Mouse (Mus musculus) regulatory T cell (primary cell): ENCODE measurements around the gene Med27.

Source experiments
- in situ Hi-C: fragments of 300-600 bp; cut with MboI, MseI; formaldehyde crosslinking; loops from one replicate; pipeline ENCODE4 v1.15.1; 2025; ENCODE audit warnings: high pct_unique_total_duplicates

Med27 gene

GRCm38 (mm10) chr2:29516621-29517170 is 170.1 kb downstream of the Med27 start:
- in situ Hi-C loops = no loop called here

GRCm38 (mm10) chr2:29519402-29519801 is 172.8 kb downstream of the Med27 start:
- in situ Hi-C loops = no loop called here

DNA sequence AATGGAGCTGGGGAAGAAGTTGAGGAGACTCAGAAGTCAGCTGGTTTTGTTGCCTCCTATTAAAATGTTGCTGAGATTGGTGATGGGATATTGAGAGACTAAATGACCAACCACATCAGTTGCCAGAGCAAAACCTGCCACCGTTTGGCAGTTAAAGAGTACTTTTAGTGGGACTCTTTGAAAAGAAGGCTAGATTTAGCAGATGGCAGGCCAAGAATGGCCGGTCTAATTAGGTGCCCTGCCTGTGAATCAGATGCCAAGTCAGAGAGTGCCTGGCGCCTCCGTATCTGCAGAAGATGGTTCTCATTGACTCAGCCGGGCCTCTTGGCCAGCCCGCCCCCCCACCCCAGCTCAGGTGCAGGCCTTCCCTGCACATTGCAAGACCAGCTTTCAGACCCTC is 173.6 kb downstream of the Med27 start:
- in situ Hi-C loops = no loop called here

DNA sequence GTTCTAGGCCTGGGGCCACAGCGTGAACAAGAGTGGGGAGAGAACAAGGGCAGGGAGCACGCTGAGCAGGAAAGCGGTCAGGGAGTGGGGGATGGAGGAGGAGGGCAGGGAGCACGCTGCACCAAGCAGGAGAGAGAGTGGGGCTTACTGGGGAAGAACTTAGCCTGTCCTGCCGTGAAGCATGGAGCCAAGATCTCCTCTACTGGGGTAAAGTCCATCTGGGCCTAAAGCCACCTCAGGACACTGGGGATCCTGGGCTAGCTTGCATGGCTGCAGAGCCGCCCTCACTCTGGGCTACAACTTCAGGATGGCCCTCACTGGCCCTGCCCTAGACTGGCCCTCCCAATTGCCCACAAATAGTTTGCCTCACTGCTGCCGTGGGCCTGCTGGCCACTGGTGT is 174.9 kb downstream of the Med27 start:
- in situ Hi-C loops = no loop called here

DNA sequence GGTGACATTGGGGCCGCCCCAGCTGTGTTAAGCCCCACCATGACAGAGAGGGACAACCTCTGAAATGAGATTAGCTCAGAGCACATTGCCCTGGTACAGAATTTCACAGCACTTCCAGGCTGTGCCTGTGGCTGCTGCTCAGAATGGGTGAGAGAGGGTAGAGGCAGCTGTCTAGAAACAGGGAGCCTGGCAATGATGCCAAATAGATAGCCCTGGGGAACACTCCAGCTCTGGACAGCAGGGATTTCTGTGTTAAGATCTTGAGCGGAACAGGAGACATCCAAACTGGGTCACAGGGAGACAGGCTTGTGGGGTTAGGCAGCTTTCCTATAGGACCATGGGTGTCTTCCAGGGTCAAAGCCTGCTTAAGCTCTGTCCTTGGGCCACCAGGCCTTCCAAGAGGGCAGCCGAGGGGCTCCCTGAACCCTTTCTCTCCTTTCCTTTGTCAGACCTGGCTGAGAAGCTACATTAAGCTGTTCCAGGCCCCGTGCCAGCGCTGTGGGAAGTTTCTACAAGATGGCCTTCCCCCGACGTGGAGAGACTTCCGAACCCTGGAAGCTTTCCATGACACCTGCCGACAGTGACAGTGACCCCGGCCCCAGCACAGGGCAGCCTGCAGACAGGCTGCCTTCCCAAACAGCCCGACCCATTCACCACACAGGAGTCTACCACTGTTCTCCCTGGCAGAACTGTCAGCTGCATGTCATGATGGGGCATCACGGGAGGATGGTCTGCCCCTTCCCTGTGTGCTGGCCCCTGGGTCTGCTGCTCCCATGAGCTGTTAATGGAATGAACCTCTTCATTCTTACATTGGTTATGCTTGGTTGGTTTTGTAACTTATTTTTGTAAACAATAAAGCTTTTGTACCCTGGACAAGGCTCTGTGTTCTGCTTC is 177.5 kb downstream of the Med27 start:
- in situ Hi-C loops = no loop called here

- in situ Hi-C loops = loop anchor here (25.0 kb wide), 1 partner anchor 1812 kb away; no protein-coding TSS in a partner anchor
Observed at GRCm38 (mm10) chr2:29525273-29525805, 178.7 kb downstream of the Med27 start.

- in situ Hi-C loops = loop anchor here (25.0 kb wide), 1 partner anchor 1811 kb away; no protein-coding TSS in a partner anchor
Observed at GRCm38 (mm10) chr2:29526266-29526665, 179.6 kb downstream of the Med27 start.

- in situ Hi-C loops = loop anchor here (25.0 kb wide), 1 partner anchor 1810 kb away; no protein-coding TSS in a partner anchor
Observed at GRCm38 (mm10) chr2:29527480-29527879, 180.9 kb downstream of the Med27 start.

DNA sequence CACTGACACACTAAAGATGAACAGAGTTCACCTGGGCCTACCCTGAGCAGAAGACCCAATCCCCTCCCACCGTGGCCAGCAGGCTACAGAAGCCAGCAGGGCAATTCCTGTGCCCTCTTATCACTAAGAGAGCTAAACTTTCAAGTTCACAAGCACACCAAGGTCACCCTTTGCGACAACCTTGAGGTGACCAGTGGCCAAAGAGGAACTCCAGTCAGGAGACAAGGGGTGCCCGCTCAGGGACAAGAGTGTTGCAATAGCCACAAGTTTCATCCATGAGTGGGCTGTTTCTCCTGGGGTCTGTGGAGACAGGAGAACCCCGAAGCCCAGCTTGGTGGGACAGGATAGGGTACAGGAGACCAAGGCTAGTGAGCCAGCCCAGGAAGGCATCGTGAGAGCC is 182.2 kb downstream of the Med27 start:
- in situ Hi-C loops = loop anchor here (25.0 kb wide), 1 partner anchor 1808 kb away; no protein-coding TSS in a partner anchor

DNA sequence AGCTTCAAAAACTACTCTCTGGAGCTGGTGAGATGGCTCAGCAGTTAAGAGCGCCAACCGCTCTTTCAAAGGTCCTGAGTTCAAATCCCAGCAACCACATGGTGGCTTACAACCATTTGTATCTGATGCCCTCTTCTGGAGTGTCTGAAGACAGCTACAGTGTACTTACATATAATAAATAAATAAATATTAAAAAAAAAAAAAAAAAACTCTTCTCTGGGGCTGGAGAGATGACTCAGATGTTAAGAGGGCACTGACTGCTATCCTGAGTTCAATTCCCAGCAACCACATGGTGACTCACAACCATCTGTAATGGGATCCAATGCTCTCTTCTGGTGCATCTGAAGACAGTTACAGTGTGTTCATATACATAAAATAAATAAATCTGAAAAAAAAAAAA is 183.2 kb downstream of the Med27 start:
- in situ Hi-C loops = loop anchor here (25.0 kb wide), 1 partner anchor 1808 kb away; no protein-coding TSS in a partner anchor

GRCm38 (mm10) chr2:29532173-29532572 is 185.6 kb downstream of the Med27 start:
- in situ Hi-C loops = loop anchor here (25.0 kb wide), 1 partner anchor 1805 kb away; no protein-coding TSS in a partner anchor

- in situ Hi-C loops = loop anchor here (25.0 kb wide), 1 partner anchor 1804 kb away; no protein-coding TSS in a partner anchor
Observed at GRCm38 (mm10) chr2:29532921-29533320, 186.3 kb downstream of the Med27 start.

GRCm38 (mm10) chr2:29535566-29536244 is 189.1 kb downstream of the Med27 start:
- in situ Hi-C loops = loop anchor here (25.0 kb wide), 1 partner anchor 1802 kb away; no protein-coding TSS in a partner anchor

DNA sequence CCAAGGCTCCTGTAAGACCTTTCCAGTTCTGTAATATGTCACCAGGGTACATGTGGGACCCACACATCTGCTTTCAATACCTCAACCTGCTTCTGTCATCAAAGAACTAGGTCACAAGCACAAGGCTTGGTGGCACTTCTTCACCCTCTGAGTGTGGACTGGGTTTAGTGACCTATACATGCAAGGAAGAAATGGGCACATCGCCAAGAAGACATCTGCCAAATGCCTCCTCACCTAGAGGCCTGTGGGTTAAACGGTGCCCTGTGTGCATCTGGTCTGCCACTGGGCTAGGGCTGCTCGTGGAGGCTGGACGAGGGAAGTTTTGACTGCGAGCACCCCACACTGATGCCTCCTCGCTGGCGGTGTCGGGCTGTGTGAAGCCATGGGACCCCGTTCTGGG is 189.9 kb downstream of the Med27 start:
- in situ Hi-C loops = loop anchor here (25.0 kb wide), 1 partner anchor 1801 kb away; no protein-coding TSS in a partner anchor

DNA sequence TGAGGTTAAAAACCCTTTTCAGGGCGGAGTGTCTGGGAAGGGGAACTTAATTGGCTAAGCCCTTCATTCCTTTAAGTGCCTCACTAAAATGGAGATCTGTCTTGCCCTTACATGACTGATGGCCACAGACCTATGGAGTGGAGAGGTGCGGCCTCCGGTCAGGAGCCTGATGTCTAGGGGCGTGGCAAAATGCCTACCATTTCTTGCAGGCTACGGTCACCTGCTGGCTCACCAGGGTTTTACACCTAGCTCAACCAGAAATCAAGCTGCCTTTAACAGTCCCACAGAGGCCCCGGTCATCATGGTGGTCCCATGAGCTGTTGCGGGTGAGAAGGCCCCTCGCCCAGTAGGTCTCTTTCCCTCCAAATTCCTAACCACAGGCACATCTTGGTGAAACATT is 190.7 kb downstream of the Med27 start:
- in situ Hi-C loops = loop anchor here (25.0 kb wide), 1 partner anchor 1800 kb away; no protein-coding TSS in a partner anchor

DNA sequence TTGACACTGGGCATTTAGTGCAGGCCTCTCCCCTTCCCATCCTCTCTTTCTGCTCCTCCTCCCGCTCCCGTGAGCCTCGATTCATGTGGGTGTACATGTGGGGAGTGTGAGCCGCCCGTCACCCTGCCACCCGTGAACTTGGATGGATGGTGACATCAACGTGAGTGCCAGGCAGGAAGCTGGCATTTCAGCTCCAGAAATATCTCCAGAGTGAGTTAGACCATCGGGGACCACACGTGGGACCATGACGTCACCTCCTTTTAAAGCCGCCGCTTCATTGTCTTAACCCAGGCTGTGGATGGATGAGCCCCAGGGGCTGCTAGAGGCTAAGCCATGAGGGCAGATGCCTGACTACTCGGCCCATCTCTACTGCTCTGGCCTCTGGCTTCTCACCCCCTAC is 195.4 kb downstream of the Med27 start:
- in situ Hi-C loops = loop anchor here (25.0 kb wide), 1 partner anchor 1795 kb away; no protein-coding TSS in a partner anchor

GRCm38 (mm10) chr2:29546571-29546970 is 200.0 kb downstream of the Med27 start:
- in situ Hi-C loops = loop anchor here (25.0 kb wide), 1 partner anchor 1791 kb away; no protein-coding TSS in a partner anchor

GRCm38 (mm10) chr2:29551816-29552585 is 205.4 kb downstream of the Med27 start:
- in situ Hi-C loops = no loop called here

DNA sequence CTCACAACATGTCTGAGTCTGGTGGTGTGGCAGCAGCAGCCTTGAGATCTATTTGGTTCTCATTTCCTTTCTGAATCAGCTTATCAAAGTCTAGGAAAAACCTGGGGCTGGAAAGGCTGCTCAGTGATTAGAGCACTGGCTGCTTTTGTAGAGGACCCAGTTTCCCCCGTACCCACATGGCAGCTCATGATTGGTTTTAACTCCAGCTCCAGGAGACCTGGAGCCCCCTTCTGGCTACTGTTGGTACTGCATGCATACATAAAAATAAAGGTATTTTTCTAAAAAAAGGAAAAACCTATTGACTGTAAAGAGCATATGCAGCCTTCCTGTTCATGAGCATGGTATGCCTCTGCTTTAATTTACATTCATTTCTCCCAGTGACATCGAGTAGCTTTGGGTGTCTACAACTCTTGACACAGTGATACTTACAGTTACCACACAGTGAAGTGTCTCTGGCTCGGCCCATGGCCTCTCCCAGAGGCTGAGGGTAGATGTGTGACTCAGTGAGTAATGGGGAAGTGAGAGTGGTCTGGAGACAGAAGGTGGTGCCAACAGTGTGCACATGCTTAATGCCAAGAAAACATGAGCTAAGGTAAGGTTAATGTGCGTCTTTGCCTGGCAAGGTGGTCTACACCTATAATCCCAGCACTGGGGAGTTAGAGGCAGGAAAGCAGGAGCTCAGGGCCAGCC is 207.5 kb downstream of the Med27 start:
- in situ Hi-C loops = no loop called here

DNA sequence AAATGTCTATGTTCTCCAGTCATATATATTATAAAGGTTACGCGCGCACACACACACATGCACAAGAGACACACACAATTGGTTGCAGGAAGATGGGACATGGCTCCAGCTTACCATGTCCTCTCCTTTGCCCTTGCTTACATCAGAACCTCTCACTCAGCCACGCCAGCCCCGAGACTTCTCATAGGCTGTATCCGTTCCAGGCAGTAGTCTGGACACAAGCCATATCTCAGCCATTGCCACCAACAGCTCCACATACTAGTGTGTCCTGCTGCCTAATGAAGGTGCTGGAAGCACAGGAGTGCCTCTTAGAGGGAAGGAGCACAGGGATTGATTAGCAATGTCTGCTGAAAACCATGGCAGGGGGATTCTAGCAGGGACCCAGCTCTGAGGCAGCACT is 211.9 kb downstream of the Med27 start:
- in situ Hi-C loops = no loop called here
